Mouse (Mus musculus): ENCODE measurements around the gene Brwd1. TPM values are rescaled to one million over a fixed set of nuclear protein-coding genes. Genes with fewer than 3 reads are reported as not detected.

The Brwd1 gene
- 26.6 and 27.6 TPM in 2 replicates for polyA plus RNA-seq (2016; fragmentation: Nextera tagmentation; extraction: Ambion mirVana)

DNA sequence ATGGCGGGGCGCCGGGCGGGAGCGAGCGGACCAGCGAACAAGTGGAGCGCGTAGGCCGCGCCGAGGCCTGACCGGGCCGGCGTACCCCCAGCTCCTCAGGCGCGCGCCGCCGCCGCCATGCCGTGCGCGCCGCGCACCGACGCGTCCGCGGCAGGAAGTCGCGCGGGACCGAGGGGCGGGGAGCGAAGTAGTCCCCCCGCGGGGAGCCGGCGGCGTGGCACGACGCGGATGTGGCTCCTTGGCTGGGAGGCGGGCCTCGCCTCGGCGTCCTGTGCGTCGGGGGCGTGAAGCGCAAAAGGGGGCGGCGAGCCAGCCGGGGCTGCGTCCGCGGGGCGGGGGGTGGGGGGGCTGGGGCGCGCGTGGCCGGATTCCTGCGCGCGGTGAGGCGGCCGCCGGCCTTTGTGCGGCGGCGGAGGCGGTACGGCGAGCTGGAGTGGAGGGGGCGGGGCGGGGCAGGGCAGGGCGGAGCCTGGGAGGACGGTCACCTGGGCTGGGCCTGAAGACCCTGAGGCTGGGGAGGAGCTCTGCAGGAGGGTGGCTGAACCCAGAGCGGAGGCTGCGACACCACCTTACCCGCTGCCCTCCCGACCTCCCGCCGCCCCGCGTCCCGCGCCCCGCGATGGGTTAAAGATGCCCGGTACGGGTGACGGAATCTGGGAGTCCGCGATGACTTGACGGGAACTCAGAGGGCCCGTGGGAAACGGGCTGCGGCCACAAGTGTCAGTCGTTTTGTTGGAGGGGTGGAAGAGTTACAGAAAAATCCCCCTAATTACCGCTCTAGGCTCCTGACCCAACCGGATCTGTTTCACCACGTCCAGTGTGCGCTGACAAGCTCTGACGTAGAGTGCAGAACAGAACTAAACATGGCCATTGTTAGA, at the start of gene Brwd1:
Gene Brwd1, minus strand, starts transcription at position 226 of the 878 bp plus-strand sequence.
- ATAC-seq = peak; percentile 77
- peak within 1 kb of the TSS; percentile 97 for H3K4me2 ChIP-seq
- H3K27ac ChIP-seq = peak within 1 kb of the TSS; percentile 86
- H3K9ac ChIP-seq = peak within 1 kb of the TSS; percentile 79
- peak within 1 kb of the TSS; percentile 85 for H3K4me3 ChIP-seq
- peaks cover 16% of the 10 kb centered on the region for H3K36me3 ChIP-seq
- WGBS (ENCODE audit: insufficient replicate concordance) = under 1% methylated on average over 95 of the region's 107 CpGs
- H3K9me3 ChIP-seq (replicated peaks) = no peaks in the 10 kb centered on the region
- H3K27me3 ChIP-seq (replicated peaks) = peaks cover 30% of the 10 kb centered on the region
- peaks cover 21% of the 10 kb centered on the region for H3K4me1 ChIP-seq

DNA sequence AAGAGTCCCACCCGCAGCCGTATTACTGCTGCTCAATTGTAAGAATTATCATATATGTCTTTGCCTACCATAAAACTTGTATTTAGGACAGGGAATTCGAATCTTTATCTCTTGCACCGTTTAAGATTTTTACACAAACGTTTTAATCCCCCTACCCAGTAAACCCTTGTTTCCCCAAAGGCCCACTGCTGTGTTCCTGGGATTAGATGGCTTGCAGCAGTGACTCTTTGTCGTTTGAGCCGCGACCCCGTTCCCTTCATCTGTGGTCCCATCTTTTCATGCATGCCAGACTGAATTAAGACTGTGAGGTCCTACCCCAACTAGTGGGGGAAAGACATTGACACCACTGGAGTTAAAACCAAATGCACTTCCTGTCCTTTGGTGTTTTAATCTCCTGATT, 46.1 kb upstream of the Brwd1 start:
- Histone ChIP-seq H3K4me2 (peak overlapping the region; percentile 98), H3K27me3 (replicated peaks) (peaks cover 19% of the 10 kb centered on the region), H3K4me1 (peaks cover 28% of the 10 kb centered on the region), H3K27ac (peak overlapping the region; percentile 73), H3K4me3 (peak overlapping the region; percentile 81), H3K9me3 (replicated peaks) (no peaks in the 10 kb centered on the region), H3K9ac (peak overlapping the region; percentile 84), H3K36me3 (peaks cover 32% of the 10 kb centered on the region)
- no peak for ATAC-seq
- WGBS (ENCODE audit: insufficient replicate concordance) = 9% methylated on average over 9 of the region's 9 CpGs

DNA sequence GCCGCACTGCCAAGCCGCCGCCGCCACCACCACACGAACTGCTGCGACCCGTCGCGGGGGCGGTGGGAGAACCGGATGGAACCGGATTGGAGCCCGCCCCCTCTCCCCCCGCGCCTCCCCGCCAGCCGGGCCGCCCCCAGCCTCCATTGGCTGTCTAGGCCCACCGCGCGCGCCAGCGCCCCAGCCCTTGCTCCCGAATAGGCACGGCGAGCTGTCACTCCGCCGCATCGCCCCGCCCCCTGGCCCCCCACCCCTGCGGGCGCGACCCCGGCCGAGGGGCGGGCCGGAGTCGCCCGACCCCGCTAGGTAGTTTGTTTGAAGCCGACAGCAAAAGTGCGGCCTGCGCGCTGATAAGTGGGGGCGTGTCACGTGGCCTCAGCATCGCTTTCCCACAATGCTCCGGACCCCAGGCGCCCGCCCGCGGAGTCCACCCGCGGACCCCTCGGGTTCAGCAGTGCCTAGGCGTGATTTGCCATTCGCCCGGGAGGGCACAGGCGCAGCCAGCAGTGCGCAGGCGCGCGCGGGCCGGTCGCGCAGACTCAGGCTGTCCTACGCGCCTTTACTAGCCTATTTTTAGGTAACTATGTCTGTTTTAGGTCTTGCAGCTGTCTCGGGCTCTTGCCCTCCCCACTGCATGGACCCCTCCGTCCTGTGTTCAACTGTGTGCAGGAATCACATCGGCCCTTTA, 45.5 kb upstream of the Brwd1 start, which contains the start of gene Hmgn1:
Gene Hmgn1, minus strand, starts transcription at position 73 of the 688 bp plus-strand sequence.
- peak within 1 kb of the TSS; percentile 77 for H3K27ac ChIP-seq
- no peaks in the 10 kb centered on the region for H3K9me3 ChIP-seq (replicated peaks)
- peak within 1 kb of the TSS; percentile 81 for H3K4me3 ChIP-seq
- peaks cover 28% of the 10 kb centered on the region for H3K4me1 ChIP-seq
- WGBS (ENCODE audit: insufficient replicate concordance) = under 1% methylated on average over 58 of the region's 72 CpGs
- peaks cover 39% of the 10 kb centered on the region for H3K36me3 ChIP-seq
- H3K4me2 ChIP-seq = peak within 1 kb of the TSS; percentile 98
- peak within 1 kb of the TSS; percentile 84 for H3K9ac ChIP-seq
- peaks cover 19% of the 10 kb centered on the region for H3K27me3 ChIP-seq (replicated peaks)
- ATAC-seq = peak; percentile 91

DNA sequence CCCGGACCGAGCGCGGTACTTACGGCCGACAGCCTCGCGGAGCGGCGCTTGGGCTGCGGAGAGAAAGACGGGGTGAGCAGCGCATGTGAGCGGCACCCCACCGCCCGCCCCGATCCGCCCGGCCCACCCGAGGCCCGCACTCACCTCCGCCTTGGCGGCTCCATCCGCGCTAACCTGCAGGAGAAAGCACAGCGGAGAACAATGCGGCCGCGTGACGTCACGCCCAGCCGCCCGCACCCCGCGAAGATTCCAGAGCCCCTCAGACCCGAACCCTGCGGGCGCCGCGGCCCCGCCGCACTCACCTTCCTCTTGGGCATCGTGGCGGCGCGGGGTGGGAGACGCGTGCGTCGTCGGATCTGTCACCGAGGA, 44.9 kb upstream of the Brwd1 start:
- Histone ChIP-seq H3K9ac (peak overlapping the region; percentile 84), H3K9me3 (replicated peaks) (no peaks in the 10 kb centered on the region), H3K4me3 (peak overlapping the region; percentile 81), H3K36me3 (peaks cover 44% of the 10 kb centered on the region), H3K4me1 (peaks cover 28% of the 10 kb centered on the region), H3K4me2 (peak overlapping the region; percentile 98), H3K27me3 (replicated peaks) (peaks cover 19% of the 10 kb centered on the region), H3K27ac (peak overlapping the region; percentile 77)
- 2% methylated on average over 52 of the region's 52 CpGs for WGBS (ENCODE audit: insufficient replicate concordance)
- peak; percentile 50 for ATAC-seq

DNA sequence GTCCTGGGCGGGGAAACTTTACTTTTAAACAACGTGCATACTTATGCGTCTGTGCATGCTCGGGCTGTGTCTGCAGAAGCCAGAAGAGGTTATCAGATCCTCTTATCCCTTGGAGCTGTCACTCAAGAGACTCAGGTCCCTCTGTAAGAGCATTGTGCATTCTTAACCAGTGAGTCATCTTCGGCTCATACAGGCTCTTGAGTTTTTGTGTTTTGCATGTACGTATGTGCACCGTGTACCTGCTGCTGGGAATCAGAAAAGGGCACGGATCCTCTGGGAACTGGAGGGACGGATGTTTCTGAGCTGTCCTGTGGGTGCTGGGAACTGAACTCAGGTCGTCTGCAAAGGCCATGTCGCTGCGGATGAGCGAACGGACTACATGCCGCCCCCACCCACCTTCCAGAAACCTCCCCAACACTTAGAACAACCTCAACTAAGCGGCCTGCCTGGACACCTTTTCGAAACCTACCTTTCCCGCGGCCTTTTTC, 44.4 kb upstream of the Brwd1 start:
- peaks cover 28% of the 10 kb centered on the region for H3K4me1 ChIP-seq
- no peak for ATAC-seq
- H3K9me3 ChIP-seq (replicated peaks) = no peaks in the 10 kb centered on the region
- WGBS (ENCODE audit: insufficient replicate concordance) = 4% methylated on average over 19 of the region's 19 CpGs
- H3K27me3 ChIP-seq (replicated peaks) = peaks cover 19% of the 10 kb centered on the region
- peak overlapping the region; percentile 77 for H3K27ac ChIP-seq
- H3K9ac ChIP-seq = peak overlapping the region; percentile 84
- H3K4me3 ChIP-seq = peak overlapping the region; percentile 81
- peaks cover 48% of the 10 kb centered on the region for H3K36me3 ChIP-seq
- H3K4me2 ChIP-seq = peak overlapping the region; percentile 98

DNA sequence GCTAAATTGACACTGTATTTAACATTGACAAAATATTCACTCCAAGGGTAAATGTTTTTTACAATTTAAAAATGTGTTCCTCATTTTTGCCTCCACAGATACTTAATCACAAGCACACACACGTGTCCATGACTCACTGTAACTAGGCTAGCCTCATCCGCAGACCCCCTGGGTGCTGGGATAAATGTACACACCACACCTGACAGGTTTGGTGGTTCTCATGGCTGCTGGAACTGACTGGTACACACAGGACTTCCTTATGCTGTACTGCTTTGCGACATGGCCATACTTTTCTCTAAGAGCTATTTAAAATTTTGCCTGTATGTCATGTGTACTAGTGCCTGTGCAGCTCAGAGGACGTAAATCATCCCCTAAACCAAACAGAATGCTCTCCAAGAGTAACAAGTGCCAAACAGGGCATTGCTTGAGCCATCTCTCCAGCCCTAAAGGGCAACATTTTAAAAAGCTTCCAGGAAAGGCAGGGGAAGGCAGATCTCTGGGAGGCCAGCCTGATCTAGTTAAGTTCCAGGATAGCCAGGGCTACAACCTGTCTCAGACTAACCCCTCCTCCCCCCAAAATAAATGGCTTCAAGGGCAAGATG, 37.8 kb upstream of the Brwd1 start:
- Histone ChIP-seq H3K9me3 (replicated peaks) (no peaks in the 10 kb centered on the region), H3K27me3 (replicated peaks) (no peaks in the 10 kb centered on the region; the same call in 1 of the 2 replicates), H3K4me1 (no peaks in the 10 kb centered on the region), H3K36me3 (peaks cover 44% of the 10 kb centered on the region), H3K4me2 (no peak overlapping the region), H3K27ac (no peak overlapping the region), H3K4me3 (no peak overlapping the region), H3K9ac (no peak overlapping the region)
- WGBS (ENCODE audit: insufficient replicate concordance) = 62% methylated on average over 4 of the region's 4 CpGs
- ATAC-seq = no peak

DNA sequence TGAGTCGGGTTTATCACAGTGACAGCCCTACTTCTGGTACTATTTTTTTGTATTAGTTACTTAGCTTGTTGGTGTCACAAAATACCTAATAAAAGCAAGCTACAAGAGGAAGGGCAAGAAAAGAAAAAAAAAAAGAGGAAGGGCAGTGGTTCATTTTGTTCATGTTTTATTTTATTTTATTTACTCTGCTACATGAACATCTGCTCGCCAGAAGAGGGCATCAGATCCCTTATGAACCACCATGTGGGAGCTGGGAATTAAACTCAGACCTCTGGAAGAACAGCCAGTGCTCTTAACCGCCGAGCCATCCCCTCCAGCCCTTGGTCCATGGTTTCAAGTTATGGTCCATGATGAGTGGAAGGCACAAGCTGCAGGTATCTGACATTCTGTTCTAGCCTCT, 32.4 kb upstream of the Brwd1 start:
- no peak overlapping the region for H3K9ac ChIP-seq
- H3K9me3 ChIP-seq (replicated peaks) = no peaks in the 10 kb centered on the region
- no peak for ATAC-seq
- H3K27ac ChIP-seq = no peak overlapping the region
- 39% methylated on average over 4 of the region's 4 CpGs for WGBS (ENCODE audit: insufficient replicate concordance)
- no peak overlapping the region for H3K4me2 ChIP-seq
- H3K36me3 ChIP-seq = no peaks in the 10 kb centered on the region
- no peaks in the 10 kb centered on the region for H3K4me1 ChIP-seq
- peaks cover 4% of the 10 kb centered on the region; the same call in 1 of the 2 replicates for H3K27me3 ChIP-seq (replicated peaks)
- H3K4me3 ChIP-seq = no peak overlapping the region

DNA sequence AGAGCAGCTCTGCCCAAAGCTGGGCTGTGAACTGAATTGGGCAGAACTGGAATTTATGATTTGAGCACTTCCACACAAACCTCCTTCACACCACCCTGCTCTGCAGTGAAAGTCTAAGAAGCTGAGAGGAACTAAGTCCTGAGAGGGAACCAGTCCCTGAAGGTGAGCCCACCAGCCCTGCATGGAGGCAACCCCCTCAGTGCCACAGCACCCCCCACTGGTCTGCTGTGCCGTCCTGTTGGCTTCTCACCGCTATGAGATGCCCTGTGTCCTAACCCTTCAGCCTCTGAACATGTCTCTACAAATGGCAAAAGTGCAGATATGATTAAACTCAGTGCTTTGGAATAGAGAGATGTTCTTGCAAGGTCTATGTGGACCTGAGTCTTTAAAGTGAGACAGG, 30.4 kb upstream of the Brwd1 start:
- no peaks in the 10 kb centered on the region for H3K9me3 ChIP-seq (replicated peaks)
- no peaks in the 10 kb centered on the region for H3K4me1 ChIP-seq
- no peaks in the 10 kb centered on the region for H3K36me3 ChIP-seq
- 43% methylated on average over 2 of the region's 2 CpGs for WGBS (ENCODE audit: insufficient replicate concordance)
- H3K4me2 ChIP-seq = no peak overlapping the region
- no peak overlapping the region for H3K9ac ChIP-seq
- no peak overlapping the region for H3K27ac ChIP-seq
- no peak for ATAC-seq
- H3K27me3 ChIP-seq (replicated peaks) = peaks cover 4% of the 10 kb centered on the region; the same call in 1 of the 2 replicates
- no peak overlapping the region for H3K4me3 ChIP-seq

DNA sequence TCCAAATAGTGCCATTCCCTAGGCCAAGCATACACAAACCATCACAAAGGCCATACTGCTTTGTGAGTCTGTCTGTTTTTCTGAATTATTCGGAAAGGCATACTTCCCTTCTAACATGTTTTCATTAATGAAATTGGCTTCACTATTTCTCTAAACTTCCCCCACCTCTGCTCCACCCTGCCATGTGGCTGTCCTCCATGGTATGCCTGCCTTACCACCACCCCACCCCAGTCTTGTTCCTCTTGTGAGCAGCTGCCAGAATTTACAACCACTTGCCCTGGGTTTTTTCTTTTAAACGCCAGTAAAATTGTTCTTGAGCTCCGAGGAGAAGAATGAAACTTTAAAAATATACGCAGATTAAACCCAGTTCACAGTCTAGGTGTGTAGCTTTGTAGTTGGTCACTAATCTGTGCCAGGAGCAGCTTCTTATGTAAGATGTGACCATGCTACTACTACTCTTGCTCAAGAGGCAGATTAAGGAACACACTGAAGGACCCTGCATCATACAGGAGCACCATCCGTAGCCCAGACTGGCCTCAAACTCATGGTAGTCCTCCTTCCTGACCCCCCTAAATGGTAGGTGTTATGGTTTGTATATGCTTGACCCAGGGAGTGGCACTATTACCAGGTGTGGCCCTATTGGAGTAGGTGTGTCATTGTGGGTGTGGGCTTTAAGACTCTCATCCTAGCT, 28.5 kb upstream of the Brwd1 start:
- WGBS (ENCODE audit: insufficient replicate concordance) = 68% methylated on average over 5 of the region's 5 CpGs
- Histone ChIP-seq H3K4me2 (no peak overlapping the region), H3K27ac (no peak overlapping the region), H3K9me3 (replicated peaks) (no peaks in the 10 kb centered on the region), H3K36me3 (no peaks in the 10 kb centered on the region), H3K4me3 (no peak overlapping the region), H3K27me3 (replicated peaks) (peaks cover 4% of the 10 kb centered on the region; the same call in 1 of the 2 replicates), H3K4me1 (no peaks in the 10 kb centered on the region), H3K9ac (no peak overlapping the region)
- ATAC-seq = no peak

DNA sequence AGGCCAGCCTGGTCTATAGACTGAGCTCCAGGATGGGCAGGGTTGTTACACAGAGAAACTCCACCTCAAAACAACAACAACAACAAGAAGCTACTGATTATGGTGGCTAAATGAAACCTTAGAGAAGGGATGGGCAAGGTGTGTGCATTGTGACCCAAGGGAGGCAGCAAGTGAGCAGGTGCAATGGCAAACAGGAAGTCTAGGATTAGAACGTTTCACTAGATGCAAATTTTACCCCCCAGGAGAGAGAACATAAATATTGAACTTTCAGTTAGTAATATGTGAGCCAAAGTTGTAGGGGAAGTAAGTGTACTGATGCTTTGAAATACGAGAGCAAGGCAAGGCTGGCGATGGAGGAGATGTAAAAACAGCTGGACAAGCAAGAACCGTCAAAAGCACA, 27.3 kb upstream of the Brwd1 start:
- H3K36me3 ChIP-seq = no peaks in the 10 kb centered on the region
- H3K4me2 ChIP-seq = no peak overlapping the region
- no peak overlapping the region for H3K27ac ChIP-seq
- H3K4me1 ChIP-seq = no peaks in the 10 kb centered on the region
- H3K4me3 ChIP-seq = no peak overlapping the region
- 0 out of 2 replicates have a peak, but pooled peaks cover 4% of the 10 kb centered on the region for H3K27me3 ChIP-seq (replicated peaks)
- WGBS (ENCODE audit: insufficient replicate concordance) = 44% methylated on average over 4 of the region's 4 CpGs
- no peaks in the 10 kb centered on the region for H3K9me3 ChIP-seq (replicated peaks)
- no peak overlapping the region for H3K9ac ChIP-seq
- no peak for ATAC-seq

DNA sequence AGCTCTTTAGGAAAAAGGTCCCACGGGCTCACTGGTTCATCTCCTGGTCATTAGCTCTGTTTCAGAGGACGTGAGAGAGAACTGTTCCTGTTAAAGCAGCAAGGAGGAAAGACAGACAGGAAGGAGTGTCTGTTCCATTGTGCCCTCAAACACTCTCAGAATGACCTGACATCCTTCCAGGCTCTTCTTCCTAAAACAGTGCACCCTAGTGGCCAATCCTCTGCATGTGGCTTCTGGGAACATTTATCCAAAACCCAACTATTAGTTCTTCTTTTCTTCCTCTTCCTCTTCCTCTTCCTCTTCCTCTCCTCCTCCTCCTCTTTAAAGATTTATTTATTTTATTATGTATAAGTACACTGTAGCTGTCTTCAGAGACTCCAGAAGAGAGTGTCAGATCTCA, 20.7 kb upstream of the Brwd1 start:
- ATAC-seq = no peak

More for the DNA sequence above, 20.7 kb upstream of the Brwd1 start:
- H3K27me3 ChIP-seq (replicated peaks) = no peaks in the 10 kb centered on the region
- no peaks in the 10 kb centered on the region for H3K9me3 ChIP-seq (replicated peaks)
- no peak overlapping the region for H3K27ac ChIP-seq
- no peak overlapping the region for H3K4me2 ChIP-seq
- no peak overlapping the region for H3K9ac ChIP-seq
- no peaks in the 10 kb centered on the region for H3K4me1 ChIP-seq
- WGBS (ENCODE audit: insufficient replicate concordance) = 24% methylated on average over 2 of the region's 2 CpGs
- H3K4me3 ChIP-seq = no peak overlapping the region
- H3K36me3 ChIP-seq = no peaks in the 10 kb centered on the region

Data from liver, embryonic 12.5 days (tissue).